Mouse (Mus musculus): ENCODE data around the gene Zfp46. TPM values are rescaled to one million over a fixed set of nuclear protein-coding genes. Genes with fewer than 3 reads are reported as not detected.
A peak's percentile ranks its signal among the peaks of the same experiment; 100 is the strongest.

Gene Zfp46
- 15.6 and 18.7 TPM in 2 replicates for polyA plus RNA-seq (2012; rRNA removed)

GRCm38 (mm10) chr4:136284455-136284854 is at the start of gene Zfp46:
Zfp46 (plus strand) TSS chr4:136284683.
- Histone ChIP-seq H3K4me3 (ENCODE audit: control insufficient read depth, insufficient read depth, low read length) (peak within 1 kb of the TSS; percentile 63), H3K27me3 (ENCODE audit: control insufficient read depth, insufficient read depth, low read length) (no peaks in the 10 kb centered on the region), H3K27ac (ENCODE audit: control insufficient read depth, insufficient read depth, low read length) (peak within 1 kb of the TSS; percentile 43), H3K36me3 (ENCODE audit: control insufficient read depth, insufficient read depth, low read length) (no peaks in the 10 kb centered on the region), H3K4me1 (replicated peaks; ENCODE audit: control insufficient read depth, insufficient read depth, low read length) (peaks cover 9% of the 10 kb centered on the region)
- no peak for TF ChIP-seq CTCF (IDR thresholded peaks at IDR 0.05; ENCODE audit: borderline replicate concordance, control insufficient read depth, extremely low read depth, insufficient read depth, low read length, poor library complexity)
- TF ChIP-seq POLR2A (IDR thresholded peaks at IDR 0.05; ENCODE audit: control insufficient read depth, extremely low read depth, insufficient read depth, low read length, poor library complexity), result no peak
- no peak for DNase-seq
- WGBS, result 83% methylated on average over 5 of the region's 5 CpGs

- no peak for DNase-seq
- Histone ChIP-seq H3K36me3 (ENCODE audit: control insufficient read depth, insufficient read depth, low read length) (no peaks in the 10 kb centered on the region), H3K4me3 (ENCODE audit: control insufficient read depth, insufficient read depth, low read length) (no peak overlapping the region), H3K27ac (ENCODE audit: control insufficient read depth, insufficient read depth, low read length) (no peak overlapping the region), H3K4me1 (replicated peaks; ENCODE audit: control insufficient read depth, insufficient read depth, low read length) (no peaks in the 10 kb centered on the region), H3K27me3 (ENCODE audit: control insufficient read depth, insufficient read depth, low read length) (no peaks in the 10 kb centered on the region; the same call in 1 of the 2 replicates)
- TF ChIP-seq CTCF (IDR thresholded peaks at IDR 0.05; ENCODE audit: borderline replicate concordance, control insufficient read depth, extremely low read depth, insufficient read depth, low read length, poor library complexity) (no peak), POLR2A (IDR thresholded peaks at IDR 0.05; ENCODE audit: control insufficient read depth, extremely low read depth, insufficient read depth, low read length, poor library complexity) (no peak)
- 31% methylated on average over 13 of the region's 13 CpGs for WGBS
Observed at GRCm38 (mm10) chr4:136238669-136239068, 45.8 kb upstream of the Zfp46 start.

GRCm38 (mm10) chr4:136239111-136239510 is 45.4 kb upstream of the Zfp46 start:
- DNase-seq, result no peak
- H3K27ac ChIP-seq (ENCODE audit: control insufficient read depth, insufficient read depth, low read length), result no peak overlapping the region
- no peak for TF ChIP-seq CTCF (IDR thresholded peaks at IDR 0.05; ENCODE audit: borderline replicate concordance, control insufficient read depth, extremely low read depth, insufficient read depth, low read length, poor library complexity)
- no peak for TF ChIP-seq POLR2A (IDR thresholded peaks at IDR 0.05; ENCODE audit: control insufficient read depth, extremely low read depth, insufficient read depth, low read length, poor library complexity)
- H3K4me3 ChIP-seq (ENCODE audit: control insufficient read depth, insufficient read depth, low read length), result no peak overlapping the region
- H3K4me1 ChIP-seq (replicated peaks; ENCODE audit: control insufficient read depth, insufficient read depth, low read length), result no peaks in the 10 kb centered on the region
- no peaks in the 10 kb centered on the region for H3K36me3 ChIP-seq (ENCODE audit: control insufficient read depth, insufficient read depth, low read length)
- H3K27me3 ChIP-seq (ENCODE audit: control insufficient read depth, insufficient read depth, low read length), result no peaks in the 10 kb centered on the region; the same call in 1 of the 2 replicates
- 71% methylated on average over 9 of the region's 9 CpGs for WGBS

- H3K4me3 ChIP-seq (ENCODE audit: control insufficient read depth, insufficient read depth, low read length), result no peak overlapping the region
- TF ChIP-seq POLR2A (IDR thresholded peaks at IDR 0.05; ENCODE audit: control insufficient read depth, extremely low read depth, insufficient read depth, low read length, poor library complexity), result no peak
- peak; percentile 77; the same call in 1 of the 2 replicates for TF ChIP-seq CTCF (IDR thresholded peaks at IDR 0.05; ENCODE audit: borderline replicate concordance, control insufficient read depth, extremely low read depth, insufficient read depth, low read length, poor library complexity)
- WGBS, result 8% methylated on average over 8 of the region's 8 CpGs
Observed at GRCm38 (mm10) chr4:136239622-136240021, 44.9 kb upstream of the Zfp46 start.

GRCm38 (mm10) chr4:136240123-136240522 is 44.4 kb upstream of the Zfp46 start:
- no peaks in the 10 kb centered on the region for H3K4me1 ChIP-seq (replicated peaks; ENCODE audit: control insufficient read depth, insufficient read depth, low read length)
- DNase-seq, result no peak
- no peaks in the 10 kb centered on the region for H3K36me3 ChIP-seq (ENCODE audit: control insufficient read depth, insufficient read depth, low read length)
- no peak overlapping the region for H3K27ac ChIP-seq (ENCODE audit: control insufficient read depth, insufficient read depth, low read length)
- no peak overlapping the region for H3K4me3 ChIP-seq (ENCODE audit: control insufficient read depth, insufficient read depth, low read length)
- no peak for TF ChIP-seq CTCF (IDR thresholded peaks at IDR 0.05; ENCODE audit: borderline replicate concordance, control insufficient read depth, extremely low read depth, insufficient read depth, low read length, poor library complexity)
- TF ChIP-seq POLR2A (IDR thresholded peaks at IDR 0.05; ENCODE audit: control insufficient read depth, extremely low read depth, insufficient read depth, low read length, poor library complexity), result no peak
- 55% methylated on average over 14 of the region's 14 CpGs for WGBS
- peaks cover 2% of the 10 kb centered on the region; the same call in 1 of the 2 replicates for H3K27me3 ChIP-seq (ENCODE audit: control insufficient read depth, insufficient read depth, low read length)

More at GRCm38 (mm10) chr4:136239622-136240021, 44.9 kb upstream of the Zfp46 start:
- no peak overlapping the region for H3K27ac ChIP-seq (ENCODE audit: control insufficient read depth, insufficient read depth, low read length)
- no peaks in the 10 kb centered on the region for H3K4me1 ChIP-seq (replicated peaks; ENCODE audit: control insufficient read depth, insufficient read depth, low read length)
- DNase-seq, result peak; percentile 87
- H3K36me3 ChIP-seq (ENCODE audit: control insufficient read depth, insufficient read depth, low read length), result no peaks in the 10 kb centered on the region
- peaks cover under 1% of the 10 kb centered on the region; the same call in 1 of the 2 replicates for H3K27me3 ChIP-seq (ENCODE audit: control insufficient read depth, insufficient read depth, low read length)

- H3K4me3 ChIP-seq (ENCODE audit: control insufficient read depth, insufficient read depth, low read length), result no peak overlapping the region
- no peaks in the 10 kb centered on the region for H3K36me3 ChIP-seq (ENCODE audit: control insufficient read depth, insufficient read depth, low read length)
- peaks cover 6% of the 10 kb centered on the region for H3K27me3 ChIP-seq (ENCODE audit: control insufficient read depth, insufficient read depth, low read length)
- TF ChIP-seq POLR2A (IDR thresholded peaks at IDR 0.05; ENCODE audit: control insufficient read depth, extremely low read depth, insufficient read depth, low read length, poor library complexity) (no peak), CTCF (IDR thresholded peaks at IDR 0.05; ENCODE audit: borderline replicate concordance, control insufficient read depth, extremely low read depth, insufficient read depth, low read length, poor library complexity) (no peak)
- no peak for DNase-seq
- no peak overlapping the region for H3K27ac ChIP-seq (ENCODE audit: control insufficient read depth, insufficient read depth, low read length)
- 91% methylated on average over 8 of the region's 8 CpGs for WGBS
- H3K4me1 ChIP-seq (replicated peaks; ENCODE audit: control insufficient read depth, insufficient read depth, low read length), result no peaks in the 10 kb centered on the region
Observed at GRCm38 (mm10) chr4:136240955-136241354, 43.5 kb upstream of the Zfp46 start.
